Mouse (Mus musculus): ENCODE results near the gene Gucy2e.

The Gucy2e gene

DNA sequence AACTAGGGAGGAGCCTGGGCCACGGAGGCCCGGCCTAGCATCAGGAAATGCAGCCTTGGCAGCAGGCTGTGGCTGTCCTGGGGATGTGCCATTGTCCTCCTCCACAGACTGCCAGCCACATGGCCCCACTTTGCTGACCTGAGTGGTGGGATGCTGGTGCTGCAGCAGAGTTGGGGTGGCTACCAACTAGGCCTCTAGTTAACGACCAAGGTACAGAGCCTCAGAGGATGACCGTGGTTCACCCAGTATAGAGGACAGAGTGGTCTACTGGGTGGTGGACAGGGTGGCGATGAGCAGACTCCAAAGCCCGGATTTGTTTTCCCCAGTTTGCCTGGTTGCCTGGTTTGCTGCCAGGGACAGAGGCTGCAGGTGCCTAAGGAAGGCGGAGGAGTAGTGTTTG is 62.1 kb downstream of the Gucy2e start:
- DNase-seq (ENCODE audit: low spot score), result no peak

DNA sequence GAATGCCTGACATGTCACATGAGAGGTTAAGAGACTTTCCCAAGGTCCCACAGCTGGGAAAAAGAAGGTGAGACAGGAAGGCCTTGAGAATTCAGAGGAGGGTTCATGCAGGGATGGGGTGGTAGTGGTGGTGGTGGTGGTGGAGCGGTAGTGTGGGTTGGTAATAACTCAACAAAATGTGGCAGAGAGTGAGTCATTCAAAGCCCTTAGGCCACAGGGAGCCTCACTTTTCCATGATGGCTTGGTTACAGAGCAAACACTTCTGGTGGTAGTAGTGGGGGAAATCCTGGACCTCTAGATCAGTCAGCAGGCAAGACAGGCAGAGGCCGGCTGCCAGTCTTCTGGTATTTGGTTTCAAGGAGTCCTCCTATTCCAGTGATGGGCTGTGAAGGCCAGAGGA is 64.2 kb downstream of the Gucy2e start:
- DNase-seq (ENCODE audit: low spot score), result no peak

DNA sequence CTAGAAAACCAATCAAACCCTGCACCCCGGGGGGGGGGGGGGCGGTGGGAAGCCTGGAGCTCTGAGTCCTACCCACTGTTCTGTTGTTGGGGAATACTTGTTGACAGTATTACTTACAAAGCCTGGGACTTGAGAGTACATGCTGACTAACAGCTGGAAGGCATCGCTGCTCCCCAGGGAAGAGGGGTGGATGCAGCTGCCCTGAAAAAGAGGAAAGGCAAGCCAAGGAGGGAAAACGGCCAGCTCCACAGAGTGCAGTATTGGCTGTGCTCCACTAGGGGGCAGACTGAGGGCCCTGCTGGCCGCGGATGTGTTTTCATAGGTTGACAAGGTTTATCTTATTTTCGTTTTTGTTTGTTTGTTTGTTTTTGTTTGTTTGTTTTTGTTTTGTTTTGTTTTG is 65.2 kb downstream of the Gucy2e start:
- DNase-seq (ENCODE audit: low spot score), result peak; percentile 70

DNA sequence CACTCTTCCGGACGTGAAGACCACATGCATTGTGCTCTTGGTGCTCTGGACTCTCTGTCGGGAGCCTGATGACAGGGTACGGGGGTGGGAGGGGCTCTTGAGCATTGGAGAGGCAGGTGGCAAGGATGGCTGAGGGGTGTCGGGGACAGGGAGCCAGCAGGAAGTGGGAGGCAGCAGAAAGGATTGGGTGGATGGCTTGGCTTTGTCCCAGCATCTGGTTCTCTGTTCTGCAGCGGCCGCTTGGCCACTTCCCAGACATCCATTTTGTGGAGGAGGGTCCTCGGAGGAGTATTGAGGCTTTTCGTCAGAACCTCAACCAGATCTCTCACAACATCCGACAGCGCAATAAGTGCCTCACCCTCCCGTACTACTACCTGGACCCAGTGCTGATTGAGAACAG is 67.5 kb downstream of the Gucy2e start:
- DNase-seq (ENCODE audit: low spot score), result no peak
